Mouse (Mus musculus) hindlimb bud, embryonic 11.5 days (tissue): ENCODE results near the gene Cacybp.

Experiments
- DNase-seq: peaks from one replicate; pipeline ENCODE4 v3.0.0-alpha.2; 2012; ENCODE audit warnings: low read depth, low spot score; ENCODE audit errors: extremely low spot score

Cacybp gene

DNA sequence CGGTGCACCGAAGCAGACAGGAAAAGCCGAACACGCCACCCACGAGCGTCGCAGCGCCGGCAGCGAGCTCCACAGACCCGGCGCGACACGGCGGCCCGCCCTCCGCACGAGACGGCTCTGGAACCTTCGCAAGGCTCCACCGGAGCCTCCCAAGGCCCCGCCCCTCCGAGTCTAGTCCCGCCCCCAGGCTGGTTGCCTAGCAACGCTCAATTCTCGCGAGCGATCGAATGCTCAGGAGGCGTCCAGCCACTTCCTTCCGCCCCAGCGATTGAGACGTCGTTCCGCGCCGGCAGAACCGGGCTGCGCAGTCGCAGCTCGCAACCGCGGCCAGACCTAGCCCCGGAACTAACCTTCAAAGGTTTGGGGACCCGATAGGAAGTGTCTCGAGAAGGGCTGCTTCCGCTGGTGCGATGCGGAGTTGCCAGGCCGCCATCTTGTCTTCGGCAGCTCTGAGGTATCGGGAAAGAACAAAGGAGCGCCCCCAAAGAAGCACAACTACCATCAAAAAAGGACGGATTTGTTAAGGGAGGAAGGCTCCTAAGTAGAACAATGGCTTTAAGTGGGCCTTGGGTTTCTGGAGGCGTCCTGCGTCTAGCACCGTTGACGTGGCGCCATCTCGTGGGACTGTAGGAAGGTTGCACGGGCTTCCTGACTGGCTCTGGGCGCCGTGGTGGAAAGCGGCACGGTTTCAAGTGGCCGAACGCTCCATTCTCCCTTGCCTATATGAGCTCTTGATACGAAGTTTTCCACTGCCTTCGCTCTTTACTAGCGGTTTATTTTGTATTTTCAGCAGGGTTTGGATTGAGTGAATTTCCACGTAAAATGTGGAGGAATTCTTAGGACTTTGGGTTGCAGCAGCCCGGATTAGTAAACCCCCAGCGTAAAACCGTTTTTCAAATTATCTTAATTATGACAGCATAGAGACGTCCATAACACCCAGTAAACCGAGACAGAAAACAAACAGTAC is at the start of gene Cacybp:
TSS of gene Cacybp (minus strand) at position 173 of the 967 bp plus-strand sequence.
- DNase-seq = peak; percentile 95

GRCm38 (mm10) chr1:160262415-160262814 is 49.7 kb upstream of the Cacybp start:
- DNase-seq = no peak

DNA sequence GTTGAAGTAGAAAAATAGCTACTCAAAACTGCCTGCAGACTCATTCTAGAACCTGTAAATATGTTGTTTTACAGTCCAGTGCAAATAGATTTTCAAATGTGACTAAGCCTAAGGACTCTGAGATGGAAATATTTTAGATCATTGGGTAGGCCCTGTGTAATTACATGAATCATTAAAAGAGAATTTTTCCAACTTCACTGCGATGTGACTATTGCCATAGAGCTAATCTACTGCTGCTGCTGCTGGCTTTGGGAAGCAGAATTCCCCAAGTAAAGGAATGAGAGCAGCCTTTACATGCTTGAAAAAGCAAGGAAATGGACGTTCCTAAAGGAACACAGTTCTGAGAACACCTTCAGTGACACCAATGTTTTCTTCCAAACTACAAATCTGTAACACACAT is 49.2 kb upstream of the Cacybp start:
- DNase-seq = no peak

GRCm38 (mm10) chr1:160260605-160261004 is 47.9 kb upstream of the Cacybp start:
- no peak for DNase-seq

- DNase-seq = no peak
Measured at GRCm38 (mm10) chr1:160259884-160260283, 47.2 kb upstream of the Cacybp start.

- DNase-seq = no peak
Measured at GRCm38 (mm10) chr1:160253108-160253507, 40.4 kb upstream of the Cacybp start.

DNA sequence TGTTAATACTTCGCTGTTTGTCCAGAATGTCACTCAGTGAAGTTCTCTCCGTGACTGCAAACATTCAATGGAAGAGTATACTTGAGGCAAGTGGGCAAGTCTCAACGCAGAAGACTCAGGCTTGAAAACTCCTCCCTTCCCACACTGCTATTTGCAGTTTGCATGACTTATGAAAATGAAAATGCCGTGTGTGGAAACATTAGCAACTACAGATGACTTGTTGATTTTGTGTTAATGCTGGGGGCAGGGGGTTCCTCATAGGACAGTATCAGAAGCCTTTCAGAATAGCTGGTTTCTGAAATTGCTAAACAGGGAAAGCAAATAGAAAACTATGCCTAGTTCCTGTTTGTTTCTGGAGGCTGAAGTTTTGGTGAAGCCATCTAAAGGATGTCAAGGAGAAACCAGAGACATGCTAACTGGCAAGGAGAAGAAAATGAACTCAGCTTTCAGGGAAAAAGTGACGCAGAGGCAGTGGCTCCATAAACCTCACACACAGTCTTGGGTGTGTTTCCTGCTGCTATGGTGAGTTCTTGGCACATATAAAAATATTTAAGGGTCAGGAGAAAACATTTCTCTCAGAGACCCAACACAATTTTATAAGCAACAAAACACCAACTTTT is 38.8 kb upstream of the Cacybp start:
- DNase-seq = no peak

GRCm38 (mm10) chr1:160250782-160251181 is 38.1 kb upstream of the Cacybp start:
- DNase-seq = no peak

- no peak for DNase-seq
Measured at GRCm38 (mm10) chr1:160249786-160250185, 37.1 kb upstream of the Cacybp start.

DNA sequence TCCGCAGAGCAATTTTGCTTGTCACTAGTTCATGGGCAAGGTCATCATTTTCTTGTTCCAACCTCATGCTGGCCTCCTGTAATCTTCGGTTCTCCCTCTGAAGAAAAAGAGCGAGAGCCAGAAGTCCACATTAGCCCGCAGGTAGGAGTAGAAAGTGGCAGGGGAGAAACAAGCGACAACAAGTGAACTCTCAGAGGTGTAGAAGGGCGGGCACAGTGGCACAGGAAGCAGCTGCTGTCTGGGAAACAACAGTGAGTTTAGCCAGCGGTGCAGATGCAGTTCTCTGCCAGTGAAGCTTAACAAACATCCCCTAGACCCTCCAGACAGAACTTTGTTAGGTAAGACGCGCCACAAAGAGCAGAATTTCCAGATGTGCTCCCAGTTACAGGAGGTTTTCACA is 34.8 kb upstream of the Cacybp start:
- DNase-seq = no peak

GRCm38 (mm10) chr1:160246844-160247243 is 34.2 kb upstream of the Cacybp start:
- no peak for DNase-seq

DNA sequence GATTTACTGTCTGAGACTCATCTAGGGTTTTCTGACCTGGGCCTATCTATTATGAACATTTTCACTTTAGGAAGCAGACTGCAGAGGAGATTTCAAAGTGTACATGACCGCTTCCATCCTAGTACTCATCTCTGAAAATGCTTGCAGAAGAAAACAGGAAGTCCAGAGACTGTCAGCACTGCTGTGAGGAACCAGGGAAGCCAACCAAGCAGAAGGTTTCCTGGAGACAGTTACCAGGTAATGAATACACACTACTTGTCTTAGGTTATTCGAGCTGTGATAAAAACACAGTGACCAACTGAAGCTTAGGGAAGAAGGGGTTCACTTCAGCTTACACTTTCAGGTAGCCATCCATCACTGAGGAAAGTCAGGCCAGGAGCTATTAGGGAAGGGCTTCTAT is 33.3 kb upstream of the Cacybp start:
- no peak for DNase-seq

GRCm38 (mm10) chr1:160244689-160245088 is 32.0 kb upstream of the Cacybp start:
- DNase-seq = no peak

- DNase-seq = no peak
Measured at GRCm38 (mm10) chr1:160240091-160240490, 27.4 kb upstream of the Cacybp start.

DNA sequence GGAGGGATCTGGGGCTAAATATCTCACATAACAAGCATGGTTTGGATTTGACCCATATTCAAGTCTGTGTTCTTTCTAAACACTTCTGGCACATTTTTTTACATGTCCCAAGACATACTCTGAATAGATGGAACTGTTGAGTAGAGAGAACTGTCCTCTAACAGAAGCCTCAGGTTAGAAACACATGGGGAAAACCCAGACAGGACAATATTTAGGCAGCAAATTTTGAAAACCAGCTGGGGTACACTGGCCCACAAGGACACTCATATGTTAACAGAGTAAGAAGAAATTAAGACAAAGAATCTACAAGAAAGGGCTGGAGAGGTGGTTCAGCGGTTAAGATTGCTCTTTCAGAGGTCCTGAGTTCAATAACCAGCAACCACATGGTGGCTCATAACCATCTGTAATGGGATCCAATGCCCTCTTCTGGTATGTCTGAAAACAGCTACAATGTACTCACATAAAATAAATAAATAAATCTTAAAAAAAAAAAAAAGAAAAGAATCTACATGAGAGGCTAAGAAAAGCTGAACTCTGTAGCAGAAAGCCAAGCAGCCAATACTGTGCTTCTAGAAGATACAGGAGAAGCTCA is 26.3 kb upstream of the Cacybp start:
- DNase-seq = no peak

GRCm38 (mm10) chr1:160237981-160238380 is 25.3 kb upstream of the Cacybp start:
- DNase-seq = no peak

- DNase-seq = no peak
Measured at GRCm38 (mm10) chr1:160233921-160234320, 21.2 kb upstream of the Cacybp start.

DNA sequence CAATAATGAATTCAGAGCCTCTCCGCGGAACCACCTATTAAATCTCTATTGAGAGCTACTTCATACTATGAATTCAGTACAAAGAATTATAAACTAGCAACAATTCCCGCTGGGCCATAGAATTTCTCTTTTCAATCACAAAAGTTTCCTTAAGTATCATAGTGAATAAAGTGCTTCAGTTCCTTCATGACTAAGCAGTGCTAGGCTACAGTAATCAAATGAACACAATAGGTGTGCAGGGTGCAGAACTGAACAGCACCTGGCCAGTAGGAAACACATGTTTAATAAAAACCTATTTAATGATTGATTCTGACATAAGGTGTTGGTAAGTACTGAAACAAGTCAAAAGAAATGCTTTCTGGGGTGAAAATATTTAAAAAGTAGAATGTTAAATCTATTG is 19.4 kb upstream of the Cacybp start:
- no peak for DNase-seq

DNA sequence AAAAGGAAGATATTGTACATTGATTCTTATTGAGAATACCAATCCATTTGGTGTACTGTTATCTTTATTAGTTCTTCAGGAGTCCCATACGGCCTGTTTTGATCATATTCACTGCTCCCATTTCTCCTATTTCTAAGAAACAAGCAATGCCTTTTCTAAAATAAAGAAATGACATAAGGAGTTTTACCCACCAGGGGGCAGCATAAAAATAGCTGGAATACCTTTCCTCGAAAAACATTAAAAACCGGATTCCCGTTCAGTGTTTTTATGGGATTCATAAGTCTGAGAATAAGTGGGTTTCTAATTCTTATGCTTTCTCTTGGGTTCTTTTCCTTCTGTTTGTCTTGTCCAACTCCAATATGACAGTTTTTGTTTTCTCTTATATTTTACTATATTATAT is 18.3 kb upstream of the Cacybp start:
- DNase-seq = peak; percentile 53

GRCm38 (mm10) chr1:160227850-160228249 is 15.2 kb upstream of the Cacybp start:
- no peak for DNase-seq

DNA sequence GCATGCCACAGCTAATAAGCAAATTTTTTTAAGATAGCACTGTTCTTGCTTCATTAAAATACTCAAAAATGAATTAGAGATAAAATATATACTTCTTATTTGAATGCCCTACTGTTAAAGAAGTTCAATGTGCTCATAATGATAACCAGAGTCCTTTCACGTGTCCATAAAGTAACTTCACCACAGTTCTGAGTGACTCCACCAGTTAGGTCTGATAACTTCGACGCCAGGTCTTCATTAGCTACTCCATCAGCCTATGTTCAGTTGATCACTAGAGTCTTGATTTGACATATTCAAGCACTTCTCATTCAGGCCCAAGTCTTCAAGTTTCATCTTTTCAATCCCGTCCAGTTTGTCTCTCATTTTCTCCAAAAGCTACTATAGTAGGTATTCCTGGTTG is 14.5 kb upstream of the Cacybp start:
- no peak for DNase-seq

- DNase-seq = no peak
Measured at GRCm38 (mm10) chr1:160224093-160224492, 11.4 kb upstream of the Cacybp start.
